Mouse (Mus musculus): ENCODE measurements around the gene Nfib.

DNA sequence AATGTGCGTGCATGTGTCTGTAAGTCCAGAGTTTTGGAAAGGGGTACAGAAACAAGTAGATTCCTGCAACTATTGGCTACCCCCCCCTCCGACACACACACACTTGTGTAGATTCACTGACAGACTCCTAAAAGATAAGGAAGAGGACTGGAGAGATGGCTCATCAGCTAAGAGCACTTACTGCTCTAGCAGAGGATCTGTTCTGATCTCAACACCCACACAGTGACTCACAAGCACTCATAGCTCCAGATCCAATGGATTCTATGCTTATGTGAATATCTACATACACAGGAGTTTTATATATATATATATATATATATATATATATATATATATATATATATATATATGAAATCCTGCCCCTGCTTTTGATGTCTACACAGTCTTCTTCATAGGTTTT, 146.7 kb downstream of the Nfib start:
- TF ChIP-seq CTCF (IDR thresholded peaks at IDR 0.05) (no peak), POLR2A (IDR thresholded peaks at IDR 0.05; ENCODE audit: insufficient read depth, low read depth, low read length) (no peak)

Data from heart, adult 2 months (tissue).